Mouse (Mus musculus) megakaryocyte, embryonic 14.5 days (primary cell): ENCODE results near the gene Hoxb7. TPM values are rescaled to one million over a fixed set of nuclear protein-coding genes. Genes with fewer than 3 reads are reported as not detected.
A peak's percentile ranks its signal among the peaks of the same experiment; 100 is the strongest.

Experiments used
- H3K27me3 ChIP-seq: replicated peaks from 2 replicates; pipeline ENCODE3; 2012; ENCODE audit warnings: inconsistent platforms
- H3K36me3 ChIP-seq: replicated peaks from 2 replicates; pipeline ENCODE3; 2012; ENCODE audit warnings: low read length, inconsistent platforms, mixed read lengths
- H3K4me1 ChIP-seq: 2 replicates; pipeline ENCODE4 v1.6.1; 2012; ENCODE audit warnings: inconsistent platforms
- H3K4me3 ChIP-seq: replicated peaks from 2 replicates; pipeline ENCODE3; 2012; ENCODE audit warnings: moderate library complexity, mild to moderate bottlenecking, inconsistent platforms
- H3K9me3 ChIP-seq: 2 replicates; pipeline ENCODE4 v1.6.1; 2012; ENCODE audit warnings: inconsistent platforms
- FLI1 ChIP-seq: IDR thresholded peaks from 2 replicates; pipeline ENCODE4 v1.6.1; 2012; ENCODE audit warnings: low read length, inconsistent platforms, mixed read lengths
- GATA1 ChIP-seq: IDR thresholded peaks from 3 replicates; pipeline ENCODE4 v1.6.1; 2012; ENCODE audit warnings: mixed read lengths, low read length, inconsistent platforms, borderline replicate concordance
- polyA plus RNA-seq: library from polyadenylated mRNA; stranded (reverse); fragments of >175 nt; gene quantifications from 2 replicates; pipeline ENCODE4 v1.2.3, GENCODE M21; 2012; ENCODE audit warnings: low replicate concordance; ENCODE audit not compliant: insufficient read depth

Gene Hoxb7
- polyA plus RNA-seq, 1 experiment = not detected

DNA sequence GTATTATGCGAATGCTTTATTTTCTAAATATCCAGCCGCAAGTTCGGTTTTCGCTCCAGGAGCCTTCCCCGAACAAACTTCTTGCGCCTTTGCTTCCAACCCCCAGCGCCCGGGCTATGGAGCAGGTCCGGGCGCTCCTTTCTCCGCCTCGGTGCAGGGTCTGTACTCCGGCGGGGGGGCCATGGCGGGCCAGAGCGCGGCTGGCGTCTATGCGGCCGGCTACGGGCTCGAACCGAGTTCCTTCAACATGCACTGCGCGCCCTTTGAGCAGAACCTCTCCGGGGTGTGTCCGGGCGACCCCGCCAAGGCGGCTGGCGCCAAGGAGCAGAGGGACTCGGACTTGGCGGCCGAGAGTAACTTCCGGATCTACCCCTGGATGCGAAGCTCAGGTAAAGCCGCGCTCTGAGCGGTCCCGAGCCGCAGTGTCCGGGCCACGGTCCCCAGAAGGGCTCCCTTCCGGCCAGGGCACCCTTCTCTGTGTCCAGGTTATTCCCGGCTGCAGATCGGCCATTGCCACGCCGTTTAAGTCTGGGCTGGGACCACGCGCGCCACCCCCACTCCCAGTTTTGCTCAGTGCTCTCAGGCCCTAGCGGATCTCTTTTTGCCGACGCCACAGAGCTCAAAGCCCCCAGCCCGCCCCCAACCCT is 439 bp downstream of the Hoxb7 start:
- Histone ChIP-seq H3K4me3 (peak overlapping the region; percentile 53), H3K36me3 (no peaks in the 10 kb centered on the region), H3K4me1 (peaks cover 34% of the 10 kb centered on the region), H3K27me3 (peaks cover 100% of the 10 kb centered on the region), H3K9me3 (no peaks in the 10 kb centered on the region)
- TF ChIP-seq GATA1 (no peak), FLI1 (no peak)

DNA sequence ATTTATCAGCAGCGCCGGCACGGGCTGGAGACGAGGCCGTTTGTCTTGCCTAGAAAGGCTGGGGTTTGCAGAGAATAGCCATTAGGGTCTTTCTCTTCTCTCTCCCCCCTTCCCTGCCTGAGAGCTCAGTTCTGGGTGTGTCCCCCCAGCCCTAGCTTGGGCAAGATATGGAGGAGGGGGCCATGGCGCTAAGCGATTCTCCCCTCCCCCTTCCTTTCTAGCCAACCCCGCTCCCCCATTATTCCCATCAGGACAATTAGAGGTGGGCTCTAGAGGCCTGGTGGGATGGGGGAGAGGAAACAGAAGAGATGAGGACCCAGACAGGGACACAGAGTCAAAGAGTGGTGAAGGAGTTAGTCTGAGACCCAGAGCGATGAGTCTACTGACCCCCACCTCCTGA is 988 bp downstream of the Hoxb7 start:
- TF ChIP-seq GATA1 (no peak), FLI1 (no peak)
- peaks cover 100% of the 10 kb centered on the region for H3K27me3 ChIP-seq
- no peaks in the 10 kb centered on the region for H3K36me3 ChIP-seq
- H3K4me1 ChIP-seq = peaks cover 34% of the 10 kb centered on the region
- H3K9me3 ChIP-seq = no peaks in the 10 kb centered on the region
- H3K4me3 ChIP-seq = no peak overlapping the region

DNA sequence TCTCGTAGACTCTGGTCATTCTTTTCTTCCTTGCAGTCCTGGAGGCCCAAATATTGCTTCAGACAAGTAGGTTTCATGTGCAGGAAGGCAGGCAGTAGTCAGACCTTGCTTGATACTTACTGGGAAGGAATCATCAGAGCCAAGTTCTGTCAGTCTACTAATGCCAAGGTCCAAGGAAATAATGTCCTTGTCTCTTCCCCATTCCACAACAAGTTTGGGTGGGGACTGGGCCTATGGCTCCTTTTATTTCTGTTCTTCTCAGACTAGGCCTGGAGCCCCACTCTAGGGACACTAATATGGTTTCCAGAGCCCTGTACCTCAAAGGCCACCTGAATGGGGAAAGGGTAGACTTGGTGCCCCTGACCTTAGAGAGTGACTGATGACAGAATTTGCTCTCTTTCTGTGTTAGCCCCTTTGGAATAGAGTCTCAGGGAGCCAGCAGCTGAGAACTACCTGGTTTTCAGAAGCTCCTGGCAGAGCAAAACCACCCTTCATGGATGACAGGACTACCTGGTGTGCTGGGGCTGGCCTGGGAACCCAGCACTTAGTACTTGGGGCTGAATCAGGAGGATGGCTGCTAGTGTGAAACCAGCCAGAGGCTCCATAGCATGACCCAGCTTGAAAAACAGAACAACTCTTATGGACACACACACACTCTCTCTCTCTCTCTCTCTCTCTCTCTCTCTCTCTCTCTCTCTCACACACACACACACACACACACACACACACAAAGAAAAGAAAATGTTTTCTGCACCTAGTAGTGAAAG is 2.2 kb downstream of the Hoxb7 start:
- TF ChIP-seq FLI1 (no peak), GATA1 (no peak)
- Histone ChIP-seq H3K36me3 (no peaks in the 10 kb centered on the region), H3K4me3 (no peak overlapping the region), H3K27me3 (peaks cover 100% of the 10 kb centered on the region), H3K4me1 (peaks cover 38% of the 10 kb centered on the region), H3K9me3 (no peaks in the 10 kb centered on the region)

DNA sequence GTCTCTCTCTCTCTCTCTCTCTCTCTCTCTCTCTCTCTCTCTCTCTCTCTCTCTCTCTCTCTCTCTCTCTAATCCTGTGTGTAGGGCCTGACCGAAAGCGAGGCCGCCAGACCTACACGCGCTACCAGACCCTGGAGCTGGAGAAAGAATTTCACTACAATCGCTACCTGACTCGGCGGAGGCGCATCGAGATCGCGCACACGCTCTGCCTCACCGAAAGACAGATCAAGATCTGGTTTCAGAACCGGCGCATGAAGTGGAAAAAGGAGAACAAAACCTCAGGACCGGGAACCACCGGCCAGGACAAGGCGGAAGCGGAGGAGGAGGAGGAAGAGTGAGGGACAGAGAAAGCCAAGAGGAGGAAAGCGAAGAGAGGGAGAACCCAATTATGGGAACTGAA is 2.9 kb downstream of the Hoxb7 start:
- TF ChIP-seq GATA1 (no peak), FLI1 (no peak)
- Histone ChIP-seq H3K4me1 (peaks cover 38% of the 10 kb centered on the region), H3K27me3 (peaks cover 100% of the 10 kb centered on the region), H3K9me3 (no peaks in the 10 kb centered on the region), H3K36me3 (no peaks in the 10 kb centered on the region), H3K4me3 (no peak overlapping the region)

DNA sequence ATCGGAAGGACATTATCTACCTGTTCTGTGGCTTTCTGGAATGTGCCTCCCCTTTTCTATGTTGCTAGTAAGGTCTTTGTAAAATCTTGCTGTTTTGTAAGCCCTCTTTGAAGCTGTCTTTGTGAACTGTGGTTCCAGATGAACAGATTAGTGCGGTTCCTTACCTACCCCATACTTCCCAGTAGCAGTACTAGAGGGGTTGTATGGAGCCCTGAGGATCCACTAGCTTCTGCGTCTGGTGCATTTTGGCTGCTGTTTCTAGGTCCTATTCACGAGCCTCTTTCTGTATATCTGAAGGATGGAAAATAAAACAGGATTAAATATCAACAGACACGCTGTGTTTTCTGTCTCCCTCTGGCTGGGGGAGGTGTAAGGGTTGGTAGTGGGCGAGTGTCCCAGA is 3.4 kb downstream of the Hoxb7 start:
- H3K36me3 ChIP-seq = no peaks in the 10 kb centered on the region
- peaks cover 100% of the 10 kb centered on the region for H3K27me3 ChIP-seq
- peaks cover 38% of the 10 kb centered on the region for H3K4me1 ChIP-seq
- no peak overlapping the region for H3K4me3 ChIP-seq
- TF ChIP-seq GATA1 (no peak), FLI1 (no peak)
- H3K9me3 ChIP-seq = no peaks in the 10 kb centered on the region

DNA sequence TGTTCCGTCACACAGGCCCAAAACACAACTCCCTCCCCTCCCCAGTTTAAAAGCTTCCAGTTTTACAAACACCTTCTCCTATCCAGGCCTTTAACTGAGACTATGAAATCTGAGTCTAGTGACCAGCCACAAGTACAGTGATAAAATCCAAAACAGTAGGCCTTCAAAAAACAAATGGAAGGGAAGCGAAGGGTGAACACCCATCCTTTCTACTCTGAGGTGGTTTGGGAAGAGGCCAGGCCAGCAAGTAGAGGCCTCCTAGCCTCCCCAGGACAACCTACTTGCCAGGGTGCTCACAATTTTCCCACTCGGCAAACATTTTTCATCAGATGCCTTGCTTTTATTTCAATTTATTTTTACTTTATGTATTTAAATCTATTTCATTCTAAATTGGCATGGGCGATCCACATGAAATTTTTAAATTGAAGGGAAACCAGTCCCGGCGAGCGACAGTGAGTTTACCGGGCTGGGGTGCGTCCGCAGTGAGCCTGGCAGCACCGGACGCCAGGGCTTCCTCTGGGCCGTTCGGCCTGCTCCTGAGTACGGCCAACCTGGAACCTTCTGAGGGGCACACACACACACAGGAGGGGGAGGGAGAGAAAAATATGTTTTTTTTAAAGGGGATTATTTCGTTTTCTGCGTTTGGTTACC is 4.4 kb downstream of the Hoxb7 start:
- no peak overlapping the region for H3K4me3 ChIP-seq
- peaks cover 34% of the 10 kb centered on the region for H3K4me1 ChIP-seq
- TF ChIP-seq FLI1 = no peak
- no peak for TF ChIP-seq GATA1
- H3K36me3 ChIP-seq = no peaks in the 10 kb centered on the region
- peaks cover 99% of the 10 kb centered on the region for H3K27me3 ChIP-seq
- H3K9me3 ChIP-seq = no peaks in the 10 kb centered on the region

DNA sequence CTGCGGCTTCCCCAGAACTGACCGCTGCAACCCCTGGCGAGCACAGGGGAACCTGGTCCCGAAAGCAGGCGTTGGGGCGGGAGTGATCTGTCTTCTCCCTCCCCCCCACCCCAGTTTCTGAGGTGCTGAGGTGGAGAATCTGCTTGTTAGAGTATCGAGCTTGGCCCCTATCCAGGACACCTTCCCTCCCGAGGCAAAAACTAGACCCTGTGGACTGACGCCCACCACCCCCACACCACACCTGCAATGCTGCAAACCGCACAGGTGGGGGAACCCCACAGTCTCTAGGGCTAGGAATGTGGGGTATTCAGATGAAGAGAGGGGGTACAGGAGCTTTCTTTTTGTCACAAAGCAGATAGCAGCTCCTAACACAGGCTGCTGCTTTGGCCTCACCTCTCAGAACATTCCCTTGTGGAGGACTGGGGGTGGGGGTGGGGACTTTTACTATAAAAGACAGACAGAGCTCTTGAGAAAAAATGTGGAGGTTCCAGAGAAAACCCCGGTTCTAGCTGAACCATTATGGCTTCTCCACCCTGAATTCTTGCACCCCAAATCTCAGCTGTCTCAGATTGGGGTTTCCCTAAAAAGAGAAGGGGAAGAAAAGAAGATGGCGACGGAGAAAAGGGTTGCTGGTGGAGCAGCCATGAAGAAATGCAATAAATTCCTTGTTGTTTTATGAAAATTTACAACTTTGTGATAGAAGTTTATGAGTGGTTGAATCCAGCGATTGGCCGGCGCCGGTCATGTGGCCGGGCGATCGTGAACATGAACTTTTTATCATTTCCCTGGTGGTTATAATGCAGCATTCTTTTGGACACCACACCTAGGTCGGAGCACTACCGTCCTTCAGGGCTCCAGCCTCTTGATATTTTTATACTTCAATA is 5.5 kb downstream of the Hoxb7 start, which contains the start of gene Hoxb6:
Hoxb6 (plus strand) TSS at position 796 of the 884 bp plus-strand sequence.
- Histone ChIP-seq H3K27me3 (peaks cover 99% of the 10 kb centered on the region), H3K4me3 (no peak within 1 kb of the TSS), H3K36me3 (no peaks in the 10 kb centered on the region), H3K9me3 (no peaks in the 10 kb centered on the region), H3K4me1 (peaks cover 23% of the 10 kb centered on the region)
- no peak for TF ChIP-seq GATA1
- no peak for TF ChIP-seq FLI1

DNA sequence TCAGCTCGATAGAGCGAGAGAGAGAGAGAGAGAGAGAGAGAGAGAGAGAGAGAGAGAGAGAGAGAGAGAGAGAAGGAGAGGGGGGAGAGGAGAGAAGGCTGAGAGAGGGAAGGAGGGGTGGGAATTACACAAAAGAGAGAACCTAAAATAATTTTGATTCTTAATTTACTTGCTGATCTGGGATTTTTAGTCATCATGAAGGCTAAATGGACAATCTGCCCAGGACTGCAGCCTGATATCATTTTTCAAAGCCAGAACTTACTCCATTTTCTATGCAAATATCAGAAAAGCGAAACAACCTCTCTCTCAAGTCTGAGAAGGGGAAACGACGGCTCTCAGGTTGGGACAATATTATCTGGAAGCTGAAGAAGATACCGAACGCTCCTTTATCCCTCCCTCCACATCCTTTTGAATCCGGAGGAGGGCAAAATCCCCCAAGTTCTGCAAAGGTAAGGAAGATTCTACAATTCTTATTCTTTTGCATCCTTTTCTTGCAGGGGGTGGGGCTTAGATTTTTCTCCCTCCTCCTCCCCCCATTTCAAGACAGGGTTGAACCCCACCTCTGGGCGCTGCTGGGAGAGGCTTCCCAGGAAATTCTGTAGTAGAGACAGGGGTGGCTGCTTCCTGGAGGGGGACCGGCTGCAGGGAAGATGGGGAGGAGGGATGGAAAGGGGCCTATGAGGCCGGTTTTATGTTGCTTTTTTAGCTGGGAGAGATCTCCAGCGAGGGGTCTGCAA is 6.3 kb downstream of the Hoxb7 start:
- Histone ChIP-seq H3K36me3 (no peaks in the 10 kb centered on the region), H3K4me1 (peaks cover 21% of the 10 kb centered on the region), H3K27me3 (peaks cover 99% of the 10 kb centered on the region), H3K9me3 (no peaks in the 10 kb centered on the region), H3K4me3 (no peak overlapping the region)
- no peak for TF ChIP-seq FLI1
- TF ChIP-seq GATA1 = no peak
